19 mouse cellular contexts compared by ENCODE assay signal in genomic region chr3:109574161-109574560, GRCm38 (mm10).
DNase-seq lines count a peak whose midpoint lies in the region; ATAC-seq and TF ChIP-seq lines count a peak whose summit lies in the region.
"Had no signal": no experiment of that assay in that cellular context is flagged by ENCODE, and none has a peak within 500 bp of the region (broad histone marks: within the 10 kb centered on the region; RNA-seq: fewer than 3 reads in every experiment).

No protein-coding gene starts in this region.

- WGBS in kidney, embryonic 15.5 days = 66% methylated on average over 6 of the region's 6 CpGs
- WGBS in lung, postnatal 0 days = 39% methylated on average over 6 of the region's 6 CpGs
- WGBS in limb, embryonic 14.5 days = 57% methylated on average over 6 of the region's 6 CpGs

- no peaks in the 10 kb centered on the region for H3K9me3 ChIP-seq in kidney, embryonic 15.5 days (replicated peaks)
- H3K9me3 ChIP-seq in lung, postnatal 0 days (ENCODE audit: low read length) = no peaks in the 10 kb centered on the region
- no peaks in the 10 kb centered on the region for H3K9me3 ChIP-seq in limb, embryonic 14.5 days (ENCODE audit: control insufficient read depth, low read length)
- H3K9me3 ChIP-seq: heart, embryonic 12.5 days; hindbrain, embryonic 15.5 days; liver, embryonic 12.5 days; midbrain, embryonic 12.5 days had no signal

- H3K36me3 ChIP-seq in kidney, embryonic 15.5 days = no peaks in the 10 kb centered on the region
- H3K36me3 ChIP-seq in lung, postnatal 0 days (ENCODE audit: insufficient read depth, low read length) = no peaks in the 10 kb centered on the region
- no peaks in the 10 kb centered on the region for H3K36me3 ChIP-seq in limb, embryonic 14.5 days (ENCODE audit: control insufficient read depth, insufficient read depth, low read length)
- H3K36me3 ChIP-seq: heart, embryonic 12.5 days; hindbrain, embryonic 15.5 days; liver, embryonic 12.5 days; midbrain, embryonic 12.5 days had no signal

- H3K4me1 ChIP-seq in kidney, embryonic 15.5 days = 0 out of 2 replicates have a peak, but pooled peaks cover 8% of the 10 kb centered on the region
- no peaks in the 10 kb centered on the region for H3K4me1 ChIP-seq in lung, postnatal 0 days (ENCODE audit: insufficient read depth, low read depth, low read length)
- peaks cover 4% of the 10 kb centered on the region; the same call in 1 of the 2 replicates for H3K4me1 ChIP-seq in limb, embryonic 14.5 days (ENCODE audit: control insufficient read depth, insufficient read depth, low read length)
- H3K4me1 ChIP-seq: hindbrain, embryonic 15.5 days; liver, embryonic 12.5 days; midbrain, embryonic 12.5 days had no signal

- no peak for DNase-seq in kidney, postnatal 25 days
- DNase-seq in lung, postnatal 0 days (ENCODE audit: low spot score) = no peak
- no peak for DNase-seq in lung, postnatal 25 days (ENCODE audit: low spot score)
- DNase-seq in limb, embryonic 14.5 days (ENCODE audit: low spot score) = peak; percentile 11
- DNase-seq in ovary, adult 18-20 months (ENCODE audit: low spot score) = no peak
- DNase-seq: adrenal gland, postnatal 25 days; B cell, adult 2 months; cerebellum, adult 8-10 months; heart, postnatal 36 days; right cerebral cortex, postnatal 25 days had no signal

- no peak for TF ChIP-seq EP300 in lung, postnatal 0 days (IDR thresholded peaks at IDR 0.05)

- H3K9ac ChIP-seq in kidney, embryonic 15.5 days = peak overlapping the region; percentile 36; the same call in 1 of the 2 replicates
- no peak overlapping the region for H3K9ac ChIP-seq in lung, postnatal 0 days (replicated peaks; ENCODE audit: low read depth)
- H3K9ac ChIP-seq in limb, embryonic 14.5 days (ENCODE audit: low read depth, low read length, severe bottlenecking) = peak overlapping the region; percentile 12; the same call in 1 of the 2 replicates
- H3K9ac ChIP-seq: heart, embryonic 12.5 days; hindbrain, embryonic 15.5 days; liver, embryonic 12.5 days; midbrain, embryonic 12.5 days had no signal

- peak overlapping the region; percentile 50 for H3K4me2 ChIP-seq in kidney, embryonic 15.5 days
- peak overlapping the region; percentile 36 for H3K4me2 ChIP-seq in lung, postnatal 0 days (replicated peaks; ENCODE audit: low read depth, low read length)
- H3K4me2 ChIP-seq in limb, embryonic 14.5 days (replicated peaks; ENCODE audit: low read depth, low read length, severe bottlenecking) = peak overlapping the region; percentile 25; the same call in 1 of the 2 replicates
- H3K4me2 ChIP-seq: heart, embryonic 12.5 days; hindbrain, embryonic 15.5 days; liver, embryonic 12.5 days; midbrain, embryonic 12.5 days had no signal

- H3K27me3 ChIP-seq in kidney, embryonic 15.5 days = no peaks in the 10 kb centered on the region
- H3K27me3 ChIP-seq in lung, postnatal 0 days (replicated peaks; ENCODE audit: insufficient read depth, low read length) = no peaks in the 10 kb centered on the region
- no peaks in the 10 kb centered on the region for H3K27me3 ChIP-seq in limb, embryonic 14.5 days (ENCODE audit: control insufficient read depth, insufficient read depth, low read length)
- H3K27me3 ChIP-seq: heart, embryonic 12.5 days; hindbrain, embryonic 15.5 days; liver, embryonic 12.5 days; midbrain, embryonic 12.5 days had no signal

- TF ChIP-seq CTCF in lung, postnatal 0 days (IDR thresholded peaks at IDR 0.05) = no peak

- peak overlapping the region; percentile 85 for H3K27ac ChIP-seq in kidney, embryonic 15.5 days
- no peak overlapping the region for H3K27ac ChIP-seq in lung, postnatal 0 days (ENCODE audit: low read length)
- no peak overlapping the region; the same call in 1 of the 2 replicates for H3K27ac ChIP-seq in limb, embryonic 14.5 days (replicated peaks; ENCODE audit: low read depth, low read length)
- H3K27ac ChIP-seq: hindbrain, embryonic 15.5 days; liver, embryonic 12.5 days; macrophage; midbrain, embryonic 12.5 days had no signal

- ATAC-seq in kidney, embryonic 15.5 days (replicated peaks; ENCODE audit: low FRiP score) = peak; percentile 47
- peak; percentile 9; the same call in 1 of the 2 replicates for ATAC-seq in lung, postnatal 0 days
- ATAC-seq in limb, embryonic 14.5 days (ENCODE audit: low FRiP score, low read depth) = no peak
- no peak for ATAC-seq in cerebellum, adult (ENCODE audit: insufficient number of reproducible peaks, low FRiP score, low TSS enrichment)
- ATAC-seq: forebrain, embryonic 14.5 days; liver, embryonic 12.5 days had no signal

- no peak for TF ChIP-seq POLR2A in limb, embryonic 14.5 days (IDR thresholded peaks at IDR 0.05; ENCODE audit: borderline replicate concordance, extremely low read depth, insufficient read depth, insufficient read length)

- peak overlapping the region; percentile 38 for H3K4me3 ChIP-seq in kidney, embryonic 15.5 days (replicated peaks)
- no peak overlapping the region for H3K4me3 ChIP-seq in lung, postnatal 0 days (ENCODE audit: low read depth, low read length)
- H3K4me3 ChIP-seq in limb, embryonic 14.5 days (replicated peaks; ENCODE audit: low read length) = peak overlapping the region; percentile 14
- H3K4me3 ChIP-seq: erythroblast, embryonic 14.5 days; heart, embryonic 12.5 days; hindbrain, embryonic 15.5 days; liver, embryonic 12.5 days; midbrain, embryonic 12.5 days had no signal

Comparison
In these comparisons a context has a peak if more than half of its experiments do, and no peak if none do; other contexts are left out.
1. ATAC-seq: peak in kidney, embryonic 15.5 days (single experiment) and lung, postnatal 0 days (single experiment); none in limb, embryonic 14.5 days (single experiment) and cerebellum, adult (single experiment).
2. Peak in every context shown above with its lines, with median percentiles within 50 percentile points of each other: H3K4me2 ChIP-seq.